Mouse (Mus musculus): ENCODE measurements at regions not wholly inside any gene's neighbourhood (a gene's known extent, or its start where the extent isn't known, plus 50 kb on each side); places are given as distances from the start of the nearest gene placed in this dataset.

- in situ Hi-C loops (cut with MboI; ENCODE audit: low sequenced_read_pairs), result no loop called here
These were observed 490.5 kb downstream of the Rnf144a start for GRCm38 (mm10) chr12:25924526-25924925.

GRCm38 (mm10) chr12:25923772-25924171 is 491.3 kb downstream of the Rnf144a start:
- in situ Hi-C loops (cut with MboI; ENCODE audit: low sequenced_read_pairs), result no loop called here

- in situ Hi-C loops (cut with MboI; ENCODE audit: low sequenced_read_pairs), result no loop called here
These were observed 509.4 kb downstream of the Rnf144a start for GRCm38 (mm10) chr12:25905614-25906013.

DNA sequence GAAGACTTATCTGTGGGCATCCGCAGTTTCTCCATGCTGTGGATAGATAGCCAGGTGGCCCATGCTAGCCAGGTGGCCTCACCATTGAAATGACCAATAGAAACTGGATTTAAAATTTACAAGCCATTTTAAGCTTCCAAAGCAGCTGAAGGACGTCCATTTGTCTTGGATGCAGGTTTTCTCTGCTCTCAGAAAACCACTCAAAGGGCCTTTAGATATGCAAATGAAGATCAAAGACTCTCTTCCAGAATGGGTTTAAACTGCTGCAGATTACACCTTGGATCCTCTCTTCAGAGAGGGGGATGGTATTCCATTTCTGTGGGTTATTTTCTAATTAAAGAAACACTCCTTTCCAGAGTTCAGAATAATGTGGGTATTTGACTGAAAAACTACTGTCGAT is 518.5 kb downstream of the Rnf144a start:
- in situ Hi-C loops (cut with MboI; ENCODE audit: low sequenced_read_pairs), result loop anchor here (25.0 kb wide), 1 partner anchor 809 kb away; the partner anchor contains the start of gene Id2

DNA sequence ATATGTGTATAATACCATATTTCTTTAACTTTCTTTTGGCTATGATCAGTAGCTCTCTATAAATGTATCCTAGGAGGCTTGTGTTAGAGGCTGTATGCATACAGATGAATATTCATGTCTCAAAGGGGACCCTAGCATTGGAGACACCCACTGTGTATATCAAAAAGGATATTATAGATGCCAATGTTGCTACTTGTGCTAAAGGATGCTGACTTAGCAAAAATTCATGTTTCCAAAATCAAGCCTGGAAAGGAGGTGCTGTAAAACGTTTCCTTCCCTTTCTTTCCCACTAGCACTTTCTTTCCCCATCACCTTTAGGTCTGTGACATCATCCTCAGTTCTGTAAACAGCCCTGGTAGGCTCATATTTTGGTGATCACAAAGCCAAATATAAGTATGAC is 519.4 kb downstream of the Rnf144a start:
- in situ Hi-C loops (cut with MboI; ENCODE audit: low sequenced_read_pairs), result loop anchor here (25.0 kb wide), 1 partner anchor 808 kb away; the partner anchor contains the start of gene Id2

DNA sequence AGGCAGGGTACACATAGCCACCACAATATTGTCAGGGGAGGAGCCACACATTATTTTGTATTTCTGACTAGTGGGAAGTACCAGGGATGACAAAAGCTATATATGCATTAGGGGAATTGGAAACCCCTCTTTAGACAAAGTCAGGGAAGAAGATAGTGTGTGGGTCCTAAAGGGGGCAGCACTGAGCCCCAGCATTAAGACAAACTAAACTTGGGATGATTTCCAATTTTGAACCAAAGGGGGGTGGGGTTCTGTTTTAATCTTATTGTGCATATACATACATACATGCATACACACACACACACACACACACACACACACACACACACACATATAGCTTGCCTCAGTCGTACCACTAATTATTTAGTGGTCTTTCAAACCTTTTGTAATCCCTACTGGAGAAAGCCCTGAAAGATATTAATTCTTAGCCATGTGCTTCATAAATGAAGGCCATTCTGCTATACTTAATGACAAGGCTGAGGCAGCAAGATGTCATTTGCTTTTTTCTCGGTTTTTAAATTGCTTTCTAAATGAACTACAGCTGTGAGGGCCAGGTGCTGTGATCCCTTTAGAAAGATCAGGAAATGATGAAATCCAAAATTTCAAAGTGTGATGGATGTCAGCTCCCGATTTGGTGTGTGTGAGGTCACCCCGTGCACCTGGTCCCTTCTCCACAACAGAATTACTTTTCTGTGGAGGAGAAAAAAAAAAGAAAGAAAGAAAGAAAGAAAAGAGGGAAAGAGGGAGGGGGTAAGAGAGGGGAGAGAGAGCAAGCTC is 523.5 kb downstream of the Rnf144a start:
- in situ Hi-C loops (cut with MboI; ENCODE audit: low sequenced_read_pairs), result loop anchor here (25.0 kb wide), 1 partner anchor 804 kb away; the partner anchor contains the start of gene Id2

DNA sequence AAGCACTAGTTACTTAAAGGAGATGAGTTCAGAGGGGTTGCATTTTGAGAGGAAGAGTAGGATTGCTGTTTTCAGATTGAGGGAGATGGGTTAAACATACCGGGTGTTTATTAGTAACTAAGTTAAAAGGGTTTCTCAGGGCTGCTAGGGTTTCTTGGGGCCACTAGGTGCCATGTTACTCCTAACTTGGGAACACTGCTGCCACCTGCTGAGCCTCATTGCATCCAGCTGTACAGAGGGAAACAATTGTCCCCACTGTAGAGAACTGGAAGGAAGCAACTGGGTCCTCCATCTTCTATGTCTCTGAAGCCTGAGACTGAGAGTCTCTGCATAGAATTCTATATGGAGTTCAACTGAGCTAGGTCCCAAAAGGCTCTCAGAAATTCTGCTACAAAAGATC is 524.3 kb downstream of the Rnf144a start:
- in situ Hi-C loops (cut with MboI; ENCODE audit: low sequenced_read_pairs), result loop anchor here (25.0 kb wide), 1 partner anchor 803 kb away; the partner anchor contains the start of gene Id2

DNA sequence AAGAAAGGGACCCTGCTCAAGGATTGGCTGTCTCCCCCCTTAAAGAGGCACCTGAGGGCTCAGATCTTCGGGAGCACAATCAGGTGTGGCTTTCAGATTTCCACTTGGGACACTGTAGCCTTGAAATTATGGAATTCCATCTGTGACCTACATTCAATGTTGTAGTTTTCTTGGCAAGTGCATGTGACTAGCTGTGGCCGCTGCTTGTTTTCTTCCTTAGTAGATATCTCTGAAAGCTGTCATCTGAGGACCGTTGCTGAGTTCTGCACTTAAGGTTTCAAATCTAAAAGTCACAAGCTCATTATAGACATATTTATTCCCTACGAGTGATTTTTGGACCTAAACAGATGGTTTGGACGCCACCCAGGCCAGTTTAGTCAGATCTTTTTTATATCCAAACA is 531.3 kb downstream of the Rnf144a start:
- in situ Hi-C loops (cut with MboI; ENCODE audit: low sequenced_read_pairs), result loop anchor here (25.0 kb wide), 1 partner anchor 796 kb away; the partner anchor contains the start of gene Id2

DNA sequence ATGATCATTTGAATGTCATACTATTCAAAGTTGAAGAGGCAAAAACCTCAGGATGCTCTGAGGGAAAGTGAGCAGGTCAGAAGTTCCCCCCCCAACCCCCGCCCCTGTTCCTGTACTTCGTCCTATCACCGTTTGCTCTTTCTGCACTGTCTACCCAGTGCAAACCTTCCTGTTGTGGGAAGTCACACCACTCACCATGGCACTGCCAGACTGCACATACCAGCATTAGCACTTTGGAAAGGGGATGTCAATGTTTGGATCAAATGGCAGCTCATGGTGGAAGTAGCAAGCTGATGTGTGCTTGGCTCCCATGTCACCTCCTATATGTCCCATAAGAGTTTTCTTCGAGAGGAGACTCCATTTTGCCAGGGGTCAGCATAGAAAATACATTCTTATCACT is 543.2 kb downstream of the Rnf144a start:
- in situ Hi-C loops (cut with MboI; ENCODE audit: low sequenced_read_pairs), result no loop called here

- in situ Hi-C loops (cut with MboI; ENCODE audit: low sequenced_read_pairs), result no loop called here
These were observed 544.0 kb downstream of the Rnf144a start for GRCm38 (mm10) chr12:25871001-25871461.

DNA sequence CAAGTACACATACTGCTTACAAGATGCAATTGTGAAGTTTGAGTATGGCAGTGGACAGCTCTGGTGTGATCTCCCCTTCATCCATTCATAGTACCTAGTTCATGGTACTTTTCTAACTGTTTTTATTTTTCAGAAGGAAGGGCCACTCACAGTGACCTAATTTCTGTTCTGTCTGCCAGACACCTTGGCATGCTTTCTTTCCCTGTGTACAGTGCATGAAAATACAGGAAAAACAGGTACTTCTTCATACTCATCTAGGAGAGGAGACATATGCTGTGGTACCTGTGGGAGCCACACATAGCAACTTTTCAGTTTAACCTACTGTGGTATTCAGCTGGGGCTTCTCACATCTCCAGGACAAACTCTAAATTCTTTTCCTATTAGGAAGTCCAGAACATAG is 545.2 kb downstream of the Rnf144a start:
- in situ Hi-C loops (cut with MboI; ENCODE audit: low sequenced_read_pairs), result no loop called here

DNA sequence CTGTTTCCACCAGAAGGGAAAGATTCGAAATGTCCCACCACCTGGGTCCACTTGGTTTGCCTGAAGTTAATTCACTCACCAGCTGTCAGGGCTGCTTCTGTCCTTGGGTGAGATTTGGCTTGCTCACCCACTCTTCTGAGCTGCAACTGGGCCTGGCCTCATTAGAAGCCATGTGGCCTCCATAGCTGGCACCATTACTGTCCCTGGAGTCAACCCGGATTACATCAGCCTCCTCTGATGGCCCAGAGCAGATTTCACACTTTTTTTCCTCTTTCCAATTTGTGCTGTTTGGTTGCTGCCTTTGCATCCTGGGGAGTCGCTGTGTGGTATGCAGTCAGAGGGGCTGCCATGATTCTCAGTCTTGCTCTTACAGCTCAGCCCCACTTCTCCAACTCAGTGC is 550.0 kb downstream of the Rnf144a start:
- in situ Hi-C loops (cut with MboI; ENCODE audit: low sequenced_read_pairs), result no loop called here

GRCm38 (mm10) chr12:25864113-25864852 is 550.8 kb downstream of the Rnf144a start:
- in situ Hi-C loops (cut with MboI; ENCODE audit: low sequenced_read_pairs), result no loop called here

DNA sequence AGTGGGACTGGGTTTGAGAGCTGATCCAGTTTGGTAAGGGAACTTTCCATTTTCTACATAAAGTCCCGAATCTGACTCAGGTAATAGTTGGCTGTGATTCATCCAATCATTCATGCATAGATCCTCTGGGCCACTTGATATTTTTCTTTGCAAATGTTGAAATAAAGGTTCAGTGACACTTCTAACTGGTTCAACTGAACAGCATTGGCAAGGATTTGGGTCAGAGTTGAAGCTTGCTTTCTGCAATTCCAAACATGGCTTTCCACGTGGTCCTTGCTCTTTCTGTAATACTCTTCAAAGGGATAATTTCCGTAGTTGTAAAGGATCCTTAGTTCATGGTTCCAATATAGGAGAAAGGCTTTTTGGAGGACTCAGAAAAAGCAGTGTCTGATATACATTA is 554.0 kb downstream of the Rnf144a start:
- in situ Hi-C loops (cut with MboI; ENCODE audit: low sequenced_read_pairs), result no loop called here

DNA sequence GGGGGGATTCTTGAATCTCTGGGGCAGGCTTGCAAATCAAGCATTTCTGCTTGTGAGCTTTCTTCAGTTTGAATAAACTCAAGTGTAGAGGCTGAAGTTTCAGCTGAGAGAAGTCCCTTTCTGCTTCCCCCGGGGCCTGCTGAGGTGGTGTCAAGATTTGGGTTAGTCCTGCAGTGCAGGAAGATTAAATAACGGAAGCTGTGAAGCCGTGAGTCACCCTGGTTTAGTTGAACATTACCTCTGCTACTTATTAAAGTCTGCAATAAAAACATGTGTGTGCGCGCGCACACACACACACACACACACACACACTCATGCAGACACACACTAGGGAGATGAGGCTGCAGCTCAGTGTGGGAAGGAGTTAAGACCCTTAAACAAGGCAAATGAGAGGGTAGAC is 556.7 kb downstream of the Rnf144a start:
- in situ Hi-C loops (cut with MboI; ENCODE audit: low sequenced_read_pairs), result no loop called here

DNA sequence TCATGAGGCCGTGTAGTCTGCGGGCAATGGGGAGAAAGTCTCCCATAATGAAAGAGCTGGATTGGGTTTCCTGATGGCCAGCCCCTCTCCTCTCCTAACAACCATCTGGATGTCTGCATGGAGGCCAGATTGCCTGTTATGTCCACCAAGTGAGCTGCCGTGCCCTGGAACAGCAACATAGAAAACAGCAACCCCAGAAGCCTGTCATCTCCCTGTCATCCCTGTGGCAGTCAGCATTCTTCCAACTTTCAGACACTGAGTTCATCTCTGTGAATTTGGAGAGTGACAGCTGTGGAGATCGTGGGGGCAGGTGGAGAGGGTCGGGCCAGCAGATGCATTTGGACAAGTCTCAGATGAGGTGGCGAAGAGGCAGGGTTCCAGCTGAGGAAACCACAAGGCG is 585.0 kb downstream of the Rnf144a start:
- in situ Hi-C loops (cut with MboI; ENCODE audit: low sequenced_read_pairs), result no loop called here

GRCm38 (mm10) chr12:25827961-25828360 is 587.1 kb downstream of the Rnf144a start:
- in situ Hi-C loops (cut with MboI; ENCODE audit: low sequenced_read_pairs), result no loop called here

GRCm38 (mm10) chr12:25826928-25827327 is 588.1 kb downstream of the Rnf144a start:
- in situ Hi-C loops (cut with MboI; ENCODE audit: low sequenced_read_pairs), result no loop called here

- in situ Hi-C loops (cut with MboI; ENCODE audit: low sequenced_read_pairs), result no loop called here
These were observed 588.6 kb downstream of the Rnf144a start for GRCm38 (mm10) chr12:25826451-25826850.

DNA sequence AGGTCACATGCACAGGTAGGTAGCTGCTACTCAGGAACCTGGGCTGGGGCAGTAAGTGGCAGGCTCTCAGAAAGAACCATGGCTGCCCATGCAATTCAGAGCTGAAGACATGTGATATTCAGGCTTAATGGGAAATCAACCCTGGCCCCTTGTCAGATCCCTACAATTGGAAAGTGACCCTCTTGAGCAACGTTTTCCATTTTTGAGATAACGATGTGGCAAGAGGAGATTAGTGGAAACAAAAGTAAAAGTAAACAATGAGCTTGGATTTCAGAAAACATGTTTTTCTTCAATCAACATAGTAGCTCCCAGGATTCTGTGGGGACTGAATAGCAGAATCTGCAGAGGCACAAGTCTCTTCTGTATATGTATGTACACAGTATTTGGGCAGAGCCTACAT is 598.8 kb downstream of the Rnf144a start:
- in situ Hi-C loops (cut with MboI; ENCODE audit: low sequenced_read_pairs), result no loop called here

DNA sequence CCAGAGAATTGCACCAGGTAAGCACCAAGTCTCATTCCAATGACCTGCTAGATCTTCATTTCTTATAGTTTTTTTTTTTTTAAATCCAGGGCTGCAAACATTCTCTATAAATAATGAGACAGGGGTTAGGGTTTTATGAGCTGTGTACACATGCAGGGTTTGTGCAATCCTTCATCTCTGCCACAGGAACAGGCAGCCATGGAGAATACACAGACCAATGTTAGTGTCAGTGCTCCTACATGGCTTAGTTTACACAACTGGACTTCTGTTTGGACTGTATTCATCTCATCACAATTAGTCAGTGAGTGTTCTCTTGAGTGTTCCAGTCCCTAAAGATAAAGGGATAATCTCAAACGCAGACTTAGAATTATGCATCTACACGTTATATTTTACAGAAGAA is 620.0 kb downstream of the Rnf144a start:
- in situ Hi-C loops (cut with MboI; ENCODE audit: low sequenced_read_pairs), result no loop called here

DNA sequence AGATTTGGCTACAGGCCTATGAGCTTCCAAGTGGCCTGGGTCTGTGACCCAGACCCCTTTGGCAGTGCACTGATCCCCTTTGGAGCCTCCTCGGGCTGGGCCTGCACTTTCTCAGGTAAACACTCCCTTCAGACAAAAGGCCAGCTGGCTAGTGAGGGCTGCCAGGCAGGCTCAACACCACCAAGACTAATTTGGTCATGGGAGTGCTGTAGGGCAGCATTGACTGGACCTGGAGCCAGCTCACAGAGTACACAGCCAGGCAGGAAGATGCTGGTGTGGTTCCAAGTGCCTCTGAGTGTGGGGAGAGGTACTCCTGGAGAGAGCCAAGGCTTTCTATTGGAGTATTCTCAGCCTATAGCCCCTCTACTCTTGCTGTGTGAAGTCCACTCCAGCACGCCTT is 620.5 kb downstream of the Rnf144a start:
- in situ Hi-C loops (cut with MboI; ENCODE audit: low sequenced_read_pairs), result no loop called here
